Mouse (Mus musculus) cerebellum, adult 2 months (tissue): ENCODE results near the gene Prmt3. TPM values are rescaled to one million over a fixed set of nuclear protein-coding genes. Genes with fewer than 3 reads are reported as not detected.

Experiments used
- DNase-seq, 2 experiments: peaks; one replicate each; pipeline ENCODE4 v3.0.0; 2021
- H3K27ac ChIP-seq: fragments of 200-500 bp; 2 replicates; pipeline ENCODE4 v1.5.1; 2012; ENCODE audit warnings: low read length, control low read depth, inconsistent platforms; ENCODE audit not compliant: insufficient read depth
- H3K27me3 ChIP-seq: fragments of 200-500 bp; 2 replicates; pipeline ENCODE4 v1.6.1; 2012; ENCODE audit warnings: inconsistent platforms, mild to moderate bottlenecking, low read length, moderate library complexity; ENCODE audit not compliant: control insufficient read depth, insufficient read depth
- H3K4me1 ChIP-seq: fragments of 200-500 bp; 2 replicates; pipeline ENCODE4 v1.6.1; 2011; ENCODE audit warnings: low read length; ENCODE audit not compliant: control insufficient read depth, insufficient read depth
- H3K4me3 ChIP-seq: fragments of 200-500 bp; replicated peaks from 2 replicates; pipeline ENCODE3; 2011; ENCODE audit warnings: mild to moderate bottlenecking, low read depth, low read length, control low read depth; ENCODE audit not compliant: insufficient read depth
- CTCF ChIP-seq: fragments of 200-500 bp; IDR thresholded peaks from 2 replicates; pipeline ENCODE4 v1.5.1; 2011; ENCODE audit warnings: low read depth, mild to moderate bottlenecking, control low read depth, low read length, moderate library complexity, borderline replicate concordance; ENCODE audit not compliant: insufficient read depth
- POLR2A ChIP-seq: fragments of 200-500 bp; IDR thresholded peaks from 2 replicates; pipeline ENCODE4 v1.6.1; 2011; ENCODE audit warnings: low read length, control low read depth, borderline replicate concordance; ENCODE audit not compliant: insufficient read depth
- WGBS: fragments of 180-500 bp; shearing (Covaris S2); methylation state at CpG from one replicate; pipeline ENCODE4 v1.1.7; 2018; 5-methylcytosine and 5-hydroxymethylcytosine counted together
- polyA plus RNA-seq: library from polyadenylated mRNA; depleted of rRNA; stranded (reverse); fragments of >200 nt; gene quantifications from 2 replicates; pipeline ENCODE4 v1.2.3, GENCODE M21; 2012

The Prmt3 gene
- polyA plus RNA-seq, 1 experiment = 31.1 TPM

- WGBS = 3% methylated on average over 9 of the region's 9 CpGs
- no peak overlapping the region for H3K4me3 ChIP-seq
- TF ChIP-seq CTCF (peak; percentile 77), POLR2A (no peak)
- peaks cover 1% of the 10 kb centered on the region; the same call in 1 of the 2 replicates for H3K27me3 ChIP-seq
- no peak overlapping the region for H3K27ac ChIP-seq
- no peaks in the 10 kb centered on the region for H3K4me1 ChIP-seq
- peak; percentile 41 to 55 for DNase-seq
These were observed 23.4 kb upstream of the Prmt3 start for GRCm38 (mm10) chr7:49754767-49755166.

GRCm38 (mm10) chr7:49758934-49759571, 19.1 kb upstream of the Prmt3 start, which contains the start of gene Htatip2:
Gene Htatip2 (plus strand): TSS chr7:49759115.
- peak in 1 of 2 experiments; percentile 23 for DNase-seq
- Histone ChIP-seq H3K27me3 (peaks cover 1% of the 10 kb centered on the region; the same call in 1 of the 2 replicates), H3K4me1 (no peaks in the 10 kb centered on the region), H3K27ac (no peak within 1 kb of the TSS), H3K4me3 (peak within 1 kb of the TSS; percentile 59)
- WGBS = 4% methylated on average over 42 of the region's 42 CpGs
- TF ChIP-seq POLR2A (0 out of 2 replicates have a peak, but pooled peaks have one; percentile 12), CTCF (no peak)

- peaks cover 1% of the 10 kb centered on the region; the same call in 1 of the 2 replicates for H3K27me3 ChIP-seq
- no peak overlapping the region for H3K4me3 ChIP-seq
- H3K4me1 ChIP-seq = no peaks in the 10 kb centered on the region
- no peak overlapping the region for H3K27ac ChIP-seq
- no peak for DNase-seq
- 42% methylated on average over 13 of the region's 13 CpGs for WGBS
- TF ChIP-seq CTCF = no peak
- no peak for TF ChIP-seq POLR2A
These were observed 15.5 kb upstream of the Prmt3 start for GRCm38 (mm10) chr7:49762605-49763004.

- H3K4me1 ChIP-seq = no peaks in the 10 kb centered on the region
- DNase-seq = no peak
- no peak overlapping the region for H3K4me3 ChIP-seq
- no peaks in the 10 kb centered on the region for H3K27me3 ChIP-seq
- no peak for TF ChIP-seq POLR2A
- TF ChIP-seq CTCF = no peak
- no peak overlapping the region for H3K27ac ChIP-seq
- WGBS = 87% methylated on average over 10 of the region's 10 CpGs
These were observed 14.0 kb upstream of the Prmt3 start for GRCm38 (mm10) chr7:49764011-49764716.

- TF ChIP-seq POLR2A (no peak), CTCF (no peak)
- no peaks in the 10 kb centered on the region for H3K4me1 ChIP-seq
- H3K27me3 ChIP-seq = no peaks in the 10 kb centered on the region; the same call in 1 of the 2 replicates
- DNase-seq = no peak
- WGBS = 91% methylated on average over 7 of the region's 7 CpGs
- H3K27ac ChIP-seq = no peak overlapping the region
- no peak overlapping the region for H3K4me3 ChIP-seq
These were observed 12.0 kb upstream of the Prmt3 start for GRCm38 (mm10) chr7:49766166-49766565.

GRCm38 (mm10) chr7:49768509-49768908, 9.6 kb upstream of the Prmt3 start:
- WGBS = 39% methylated on average over 9 of the region's 9 CpGs
- TF ChIP-seq POLR2A = no peak
- no peak for TF ChIP-seq CTCF
- DNase-seq = no peak

GRCm38 (mm10) chr7:49774396-49774795, 3.8 kb upstream of the Prmt3 start:
- 91% methylated on average over 2 of the region's 2 CpGs for WGBS

More at GRCm38 (mm10) chr7:49768509-49768908, 9.6 kb upstream of the Prmt3 start:
- no peak overlapping the region for H3K27ac ChIP-seq
- H3K4me3 ChIP-seq = no peak overlapping the region
- no peaks in the 10 kb centered on the region; the same call in 1 of the 2 replicates for H3K27me3 ChIP-seq
- H3K4me1 ChIP-seq = no peaks in the 10 kb centered on the region

More at GRCm38 (mm10) chr7:49774396-49774795, 3.8 kb upstream of the Prmt3 start:
- no peak for DNase-seq
- H3K27me3 ChIP-seq = no peaks in the 10 kb centered on the region; the same call in 1 of the 2 replicates
- H3K4me1 ChIP-seq = no peaks in the 10 kb centered on the region
- H3K27ac ChIP-seq = no peak overlapping the region
- no peak for TF ChIP-seq POLR2A
- TF ChIP-seq CTCF = no peak
- H3K4me3 ChIP-seq = no peak overlapping the region
